Mouse (Mus musculus) embryonic fibroblast, embryonic 13.5 days (primary cell): ENCODE results near the gene Slc38a4.

ENCODE experiments used
- CTCF ChIP-seq: IDR thresholded peaks from 2 replicates; pipeline ENCODE4 v1.5.1; 2011; ENCODE audit warnings: mild to moderate bottlenecking, control low read depth, low read length, moderate library complexity, borderline replicate concordance; ENCODE audit not compliant: insufficient read depth
- POLR2A ChIP-seq: IDR thresholded peaks from 2 replicates; pipeline ENCODE4 v1.6.1; 2011; ENCODE audit warnings: low read depth, mild to moderate bottlenecking, control low read depth, low read length, moderate library complexity

DNA sequence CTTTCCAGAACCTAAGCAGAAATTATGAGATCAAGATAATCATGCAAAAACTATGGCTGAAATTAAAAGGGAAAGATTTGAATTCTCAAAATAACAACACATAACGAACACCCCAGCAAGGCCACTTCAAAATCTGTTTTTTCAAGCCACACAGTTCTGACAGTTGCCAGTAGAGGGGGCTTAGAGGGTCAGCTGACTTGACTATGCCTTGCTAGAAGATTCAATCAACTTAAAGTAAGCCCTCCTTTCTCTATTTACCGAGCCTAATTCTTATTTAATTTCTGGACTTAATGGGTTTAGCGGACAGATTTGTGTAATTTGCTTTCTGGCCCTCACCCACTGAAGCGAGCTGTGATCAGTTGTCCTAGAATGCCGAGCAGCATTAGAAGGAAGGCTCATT lies 104.0 kb downstream of the Slc38a4 start:
- TF ChIP-seq CTCF, result no peak
- no peak for TF ChIP-seq POLR2A
